Mouse (Mus musculus) kidney, adult 2 months (tissue): Measurements from ENCODE around the gene Nek7. TPM values are rescaled to one million over a fixed set of nuclear protein-coding genes. Genes with fewer than 3 reads are reported as not detected.
A peak's percentile ranks its signal among the peaks of the same experiment; 100 is the strongest.

ENCODE experiments used
- DNase-seq: peaks from one replicate; pipeline ENCODE4 v3.0.0; 2021
- H3K27ac ChIP-seq: fragments of 200-500 bp; 2 replicates; pipeline ENCODE4 v1.5.1; 2012; ENCODE audit warnings: low read depth, low read length, control low read depth, inconsistent platforms; ENCODE audit not compliant: insufficient read depth
- H3K27me3 ChIP-seq: fragments of 200-500 bp; replicated peaks from 2 replicates; pipeline ENCODE4 v1.6.1; 2012; ENCODE audit warnings: mild to moderate bottlenecking, moderate library complexity, low read length, inconsistent platforms; ENCODE audit not compliant: control insufficient read depth, insufficient read depth
- H3K36me3 ChIP-seq: fragments of 200-500 bp; 2 replicates; pipeline ENCODE4 v1.6.1; 2012; ENCODE audit warnings: mild to moderate bottlenecking, moderate library complexity, low read length, inconsistent platforms; ENCODE audit not compliant: control insufficient read depth, insufficient read depth
- H3K4me1 ChIP-seq: fragments of 200-500 bp; 2 replicates; pipeline ENCODE4 v1.6.1; 2011; ENCODE audit warnings: low read length; ENCODE audit not compliant: control insufficient read depth, insufficient read depth
- H3K4me3 ChIP-seq: fragments of 200-500 bp; 2 replicates; pipeline ENCODE4 v1.5.1; 2011; ENCODE audit warnings: mild to moderate bottlenecking, low read depth, low read length, control low read depth; ENCODE audit not compliant: insufficient read depth
- CTCF ChIP-seq: fragments of 200-500 bp; conservative IDR thresholded peaks from 2 replicates; pipeline ENCODE4 v1.5.1; 2011; ENCODE audit warnings: low read depth, mild to moderate bottlenecking, control low read depth, low read length, moderate library complexity, mixed read lengths; ENCODE audit not compliant: insufficient read depth, insufficient read length
- POLR2A ChIP-seq: fragments of 200-500 bp; IDR thresholded peaks from one replicate; pipeline ENCODE4 v1.6.1; 2011; ENCODE audit warnings: low read depth, low read length, control low read depth
- WGBS: fragments of 180-500 bp; shearing (Covaris S2); methylation state at CpG from one replicate; pipeline ENCODE4 v1.1.7; 2018; 5-methylcytosine and 5-hydroxymethylcytosine counted together
- polyA plus RNA-seq: library from polyadenylated mRNA; depleted of rRNA; stranded (reverse); fragments of >200 nt; gene quantifications from 2 replicates; pipeline ENCODE4 v1.2.3, GENCODE M21; 2012

The Nek7 gene
- polyA plus RNA-seq, 1 experiment = 17.1 TPM

DNA sequence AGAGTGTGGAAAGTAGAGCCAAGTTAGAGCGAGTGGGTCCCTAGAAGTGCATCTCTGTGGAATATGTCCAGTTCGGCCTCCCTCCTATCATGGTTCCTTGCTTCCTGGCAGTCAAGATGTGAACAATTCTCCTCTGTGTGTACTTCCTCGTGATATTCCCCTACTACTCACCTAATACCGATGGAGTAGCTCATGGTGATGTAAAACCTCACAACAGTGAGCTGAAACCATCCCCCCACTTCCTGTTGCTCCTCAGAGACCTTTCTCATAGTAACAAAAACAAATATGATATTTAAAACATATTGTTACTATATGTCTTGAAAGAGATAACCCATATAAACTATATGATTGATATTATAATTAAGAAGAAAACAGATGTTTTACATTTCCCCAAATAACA lies 9.0 kb upstream of the Nek7 start:
- WGBS = 87% methylated on average over 4 of the region's 4 CpGs

DNA sequence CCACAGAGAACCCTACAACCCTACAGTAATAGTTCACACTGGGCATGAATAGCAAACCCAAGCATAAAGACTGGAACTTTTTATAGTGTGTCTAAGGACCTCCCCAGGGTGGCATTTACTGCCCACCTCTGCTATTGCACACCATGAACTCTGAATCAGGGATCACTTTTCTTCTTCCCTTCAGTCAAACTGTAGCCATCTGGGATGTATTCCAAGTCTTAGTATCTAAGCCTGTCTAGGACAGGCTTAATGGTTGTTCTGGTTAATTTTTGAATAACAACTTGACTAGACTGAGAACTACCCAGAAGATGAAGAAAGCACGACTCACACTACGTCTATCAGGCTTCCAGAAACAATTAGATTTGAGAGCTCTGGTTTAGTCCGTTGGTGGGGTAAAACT lies 8.5 kb upstream of the Nek7 start:
- no peak overlapping the region for H3K27ac ChIP-seq
- TF ChIP-seq POLR2A (no peak), CTCF (no peak)
- no peaks in the 10 kb centered on the region for H3K36me3 ChIP-seq
- peak; percentile 57 for DNase-seq
- no peaks in the 10 kb centered on the region for H3K27me3 ChIP-seq
- H3K4me3 ChIP-seq = no peak overlapping the region
- 0 out of 2 replicates have a peak, but pooled peaks cover 4% of the 10 kb centered on the region for H3K4me1 ChIP-seq
- WGBS = 46% methylated on average over 3 of the region's 3 CpGs

More for the DNA sequence above, 9.0 kb upstream of the Nek7 start:
- 0 out of 2 replicates have a peak, but pooled peaks cover 4% of the 10 kb centered on the region for H3K4me1 ChIP-seq
- H3K4me3 ChIP-seq = no peak overlapping the region
- no peak for DNase-seq
- no peak for TF ChIP-seq CTCF
- no peak for TF ChIP-seq POLR2A
- no peaks in the 10 kb centered on the region for H3K36me3 ChIP-seq
- no peaks in the 10 kb centered on the region for H3K27me3 ChIP-seq
- H3K27ac ChIP-seq = no peak overlapping the region

DNA sequence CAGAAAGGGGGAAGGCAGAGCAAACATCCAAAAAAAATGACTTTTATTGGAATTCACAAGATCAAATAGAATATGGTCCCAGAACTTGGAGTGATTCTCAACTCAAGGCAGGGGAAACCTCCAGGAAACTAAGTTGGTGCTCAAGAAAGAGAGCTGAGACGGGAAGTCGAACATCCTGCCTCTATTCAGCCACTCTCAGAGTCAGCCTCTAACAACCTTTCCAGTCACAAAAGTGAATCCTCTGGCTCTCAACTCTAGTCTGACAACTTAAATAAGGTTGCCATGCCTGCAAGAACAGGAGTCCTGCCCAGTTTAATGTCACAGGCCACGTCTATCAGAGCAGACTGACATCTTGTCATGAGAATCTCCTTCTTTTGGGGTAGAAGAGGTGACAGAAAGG lies 7.9 kb upstream of the Nek7 start:
- no peak overlapping the region for H3K27ac ChIP-seq
- 82% methylated on average over 3 of the region's 3 CpGs for WGBS
- 0 out of 2 replicates have a peak, but pooled peaks cover 4% of the 10 kb centered on the region for H3K4me1 ChIP-seq
- H3K27me3 ChIP-seq = no peaks in the 10 kb centered on the region
- DNase-seq = no peak
- H3K36me3 ChIP-seq = no peaks in the 10 kb centered on the region
- no peak overlapping the region for H3K4me3 ChIP-seq
- TF ChIP-seq POLR2A = no peak
- TF ChIP-seq CTCF = no peak

DNA sequence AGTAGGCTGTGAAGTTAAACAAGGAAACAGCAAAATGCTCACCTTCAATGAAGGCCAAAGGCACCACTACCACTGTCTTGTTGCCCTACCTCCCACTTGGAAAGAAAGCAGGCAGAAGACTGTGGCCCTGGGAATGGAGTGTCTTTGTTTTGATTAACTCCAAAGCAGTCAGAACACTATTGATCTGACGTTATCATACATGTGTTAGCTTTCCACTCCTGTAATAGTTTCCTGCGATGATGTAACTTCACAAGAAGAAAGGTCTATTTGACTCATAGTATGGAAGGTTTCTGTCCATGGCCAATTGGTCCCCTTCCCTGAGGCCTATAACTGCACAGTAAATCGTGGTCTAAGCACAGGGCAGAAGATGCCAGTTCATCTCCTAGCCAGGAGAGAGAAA lies 6.3 kb upstream of the Nek7 start:
- H3K4me3 ChIP-seq = no peak overlapping the region
- TF ChIP-seq POLR2A = no peak
- no peak for TF ChIP-seq CTCF
- no peak overlapping the region for H3K27ac ChIP-seq
- no peaks in the 10 kb centered on the region for H3K36me3 ChIP-seq
- WGBS = 91% methylated on average over 3 of the region's 3 CpGs
- no peaks in the 10 kb centered on the region for H3K27me3 ChIP-seq
- H3K4me1 ChIP-seq = 0 out of 2 replicates have a peak, but pooled peaks cover 4% of the 10 kb centered on the region
- no peak for DNase-seq

DNA sequence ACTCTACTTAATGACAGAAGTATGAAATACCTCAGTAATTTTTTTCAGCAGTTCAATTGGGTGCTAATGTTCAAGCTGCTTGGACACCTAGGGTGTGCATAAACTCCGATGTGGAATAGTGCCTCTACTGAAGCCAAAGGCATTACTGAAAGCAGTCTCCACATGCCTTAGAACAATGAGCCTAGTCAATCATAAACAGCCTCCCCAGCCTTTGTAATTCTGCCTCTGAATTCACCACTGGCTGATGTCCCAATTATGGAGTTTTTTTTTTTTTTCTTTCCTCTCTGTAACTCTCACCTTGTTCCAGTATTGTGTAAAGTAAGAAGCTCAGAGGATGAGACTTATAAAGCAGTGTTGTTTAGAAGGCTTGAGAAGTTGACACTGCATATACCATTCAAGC lies 3.9 kb upstream of the Nek7 start:
- Histone ChIP-seq H3K4me1 (peaks cover 7% of the 10 kb centered on the region; the same call in 1 of the 2 replicates), H3K4me3 (no peak overlapping the region), H3K27ac (no peak overlapping the region), H3K36me3 (no peaks in the 10 kb centered on the region), H3K27me3 (no peaks in the 10 kb centered on the region)
- WGBS = 17% methylated on average over 1 of the region's 1 CpGs
- TF ChIP-seq CTCF (no peak), POLR2A (no peak)
- DNase-seq = peak; percentile 74

DNA sequence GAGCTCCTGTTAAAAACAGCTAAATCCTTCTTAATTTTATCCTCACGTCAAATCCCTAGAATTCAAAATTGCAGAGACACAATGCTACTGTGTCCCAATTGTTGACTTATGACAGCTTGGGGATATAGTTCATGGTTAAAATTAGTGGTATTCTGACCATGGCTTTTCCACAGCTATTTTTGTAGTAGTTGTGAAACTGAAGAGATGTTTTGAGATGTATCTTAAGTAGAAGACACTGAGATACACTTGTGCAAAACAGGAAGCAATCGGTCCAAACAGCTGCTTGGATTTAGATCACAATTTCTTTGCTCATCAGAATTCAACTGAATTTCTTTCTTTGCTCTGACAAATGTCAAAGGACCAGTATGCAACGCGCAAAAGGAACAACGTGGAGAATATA lies 2.9 kb upstream of the Nek7 start:
- DNase-seq = no peak
- TF ChIP-seq CTCF (no peak), POLR2A (no peak)
- Histone ChIP-seq H3K4me3 (no peak overlapping the region), H3K27ac (no peak overlapping the region), H3K27me3 (no peaks in the 10 kb centered on the region), H3K36me3 (no peaks in the 10 kb centered on the region), H3K4me1 (peaks cover 3% of the 10 kb centered on the region; the same call in 1 of the 2 replicates)
- 83% methylated on average over 5 of the region's 5 CpGs for WGBS

DNA sequence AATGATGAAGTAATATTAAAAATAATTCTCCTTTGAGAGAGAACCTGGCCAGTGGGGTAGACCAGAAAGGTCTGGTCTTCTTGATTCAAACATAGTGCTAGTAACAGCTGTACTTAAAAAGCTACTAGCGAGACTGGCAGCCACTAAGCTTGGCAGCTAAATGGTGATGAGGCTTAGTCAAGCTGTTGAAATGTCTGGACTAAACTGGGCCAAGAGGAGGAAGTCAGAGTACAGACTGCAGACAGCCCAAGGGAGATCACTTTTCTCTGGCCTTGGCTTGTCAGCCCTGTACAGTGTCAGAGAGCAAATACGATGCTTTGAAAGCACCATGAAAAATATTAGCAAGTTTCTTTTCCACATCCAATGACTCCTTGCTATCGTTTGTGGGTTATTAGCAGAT lies 2.5 kb upstream of the Nek7 start:
- Histone ChIP-seq H3K27ac (no peak overlapping the region), H3K36me3 (no peaks in the 10 kb centered on the region), H3K27me3 (no peaks in the 10 kb centered on the region), H3K4me1 (peaks cover 3% of the 10 kb centered on the region; the same call in 1 of the 2 replicates), H3K4me3 (no peak overlapping the region)
- TF ChIP-seq CTCF (no peak), POLR2A (no peak)
- 72% methylated on average over 3 of the region's 3 CpGs for WGBS
- DNase-seq = peak; percentile 41
